Mouse (Mus musculus): Measurements from ENCODE around the gene Capn11. TPM values are rescaled to one million over a fixed set of nuclear protein-coding genes. Genes with fewer than 3 reads are reported as not detected.

Capn11 gene
- polyA plus RNA-seq, 1 experiment from 2014 or later: not detected

DNA sequence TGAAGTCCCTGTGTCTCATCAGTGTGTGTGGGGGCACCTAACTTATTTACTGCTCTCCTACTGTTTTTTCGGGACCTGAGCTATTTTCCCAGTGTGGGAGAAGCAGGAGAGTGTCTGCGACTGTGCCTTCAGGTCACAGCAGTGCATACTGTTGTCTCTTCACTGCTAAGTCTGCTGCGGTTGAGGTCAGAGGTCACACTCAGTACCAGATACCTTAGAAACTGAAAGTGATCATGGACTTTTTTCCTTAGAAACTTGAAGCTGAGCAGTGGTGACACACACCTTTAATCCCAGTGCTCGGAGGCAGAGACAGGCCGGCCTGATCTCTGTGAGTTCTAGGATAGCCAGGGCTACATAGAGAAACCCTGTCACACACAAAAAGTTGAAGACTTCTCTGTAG lies 33.0 kb upstream of the Capn11 start:
- ATAC-seq (ENCODE audit: insufficient read depth) (no peak), DNase-seq (no peak)
- 68% methylated on average over 5 of the region's 5 CpGs for WGBS

DNA sequence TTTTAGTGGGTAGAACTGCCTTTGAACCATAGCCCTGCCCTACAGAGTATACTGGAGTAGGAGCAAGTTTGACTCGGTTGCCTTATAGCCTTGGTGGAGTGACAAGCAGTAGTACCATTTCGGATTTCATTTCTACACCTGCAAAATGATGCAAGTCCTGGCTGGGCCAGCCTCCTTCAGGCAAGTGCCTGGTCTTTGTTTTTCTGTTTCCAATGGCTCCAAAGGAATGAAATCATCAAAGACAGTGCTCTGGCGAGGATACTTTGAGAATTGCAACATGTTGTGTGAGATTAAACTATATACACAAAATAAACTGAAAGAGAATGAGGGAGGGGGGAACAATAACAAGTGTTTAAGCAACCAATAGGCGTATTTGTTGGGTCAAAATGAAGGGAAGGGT lies 30.9 kb upstream of the Capn11 start:
- Histone ChIP-seq H3K36me3 (ENCODE audit: insufficient read depth) (no peaks in the 10 kb centered on the region), H3K27me3 (ENCODE audit: insufficient read depth, low read length) (no peaks in the 10 kb centered on the region), H3K9me3 (ENCODE audit: low read depth, low read length) (no peaks in the 10 kb centered on the region), H3K4me2 (no peak overlapping the region), H3K27ac (ENCODE audit: low read depth) (no peak overlapping the region), H3K9ac (no peak overlapping the region), H3K4me3 (ENCODE audit: low read depth, low read length) (no peak overlapping the region), H3K4me1 (ENCODE audit: insufficient read depth) (peaks cover 22% of the 10 kb centered on the region)
- DNase-seq (no peak), ATAC-seq (ENCODE audit: insufficient read depth) (no peak)
- TF ChIP-seq CTCF (IDR thresholded peaks at IDR 0.05; ENCODE audit: low read depth): no peak
- 79% methylated on average over 4 of the region's 4 CpGs for WGBS

More for the DNA sequence above, 33.0 kb upstream of the Capn11 start:
- peaks cover 20% of the 10 kb centered on the region for H3K4me1 ChIP-seq (ENCODE audit: insufficient read depth)
- TF ChIP-seq CTCF (IDR thresholded peaks at IDR 0.05; ENCODE audit: low read depth): no peak
- H3K27me3 ChIP-seq (ENCODE audit: insufficient read depth, low read length): no peaks in the 10 kb centered on the region
- H3K4me3 ChIP-seq (ENCODE audit: low read depth, low read length): no peak overlapping the region
- H3K9ac ChIP-seq: no peak overlapping the region
- peaks cover 5% of the 10 kb centered on the region; the same call in 1 of the 2 replicates for H3K36me3 ChIP-seq (ENCODE audit: insufficient read depth)
- no peak overlapping the region for H3K4me2 ChIP-seq
- no peak overlapping the region for H3K27ac ChIP-seq (ENCODE audit: low read depth)
- H3K9me3 ChIP-seq (ENCODE audit: low read depth, low read length): no peaks in the 10 kb centered on the region

DNA sequence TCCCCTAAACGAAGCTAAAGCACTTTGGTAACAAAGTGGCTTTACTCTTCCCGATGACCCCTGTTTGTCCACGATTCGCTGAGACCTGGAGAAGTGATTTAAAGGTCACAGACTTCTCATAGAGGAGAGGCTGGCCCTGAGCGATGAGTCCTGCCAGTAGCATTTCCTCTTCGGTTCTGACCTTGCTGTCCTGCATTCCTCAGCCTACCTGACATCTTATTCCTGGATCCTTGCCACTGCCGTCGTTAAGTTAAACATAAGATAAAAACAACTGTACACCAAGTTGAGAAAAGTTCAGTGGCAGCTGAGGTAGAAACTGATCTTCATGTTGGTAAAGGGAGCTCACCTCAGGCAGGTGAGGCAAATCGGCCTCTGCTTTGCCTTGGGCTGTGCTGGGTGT lies 30.0 kb upstream of the Capn11 start:
- H3K27me3 ChIP-seq (ENCODE audit: insufficient read depth, low read length): no peaks in the 10 kb centered on the region
- 64% methylated on average over 9 of the region's 9 CpGs for WGBS
- H3K4me3 ChIP-seq (ENCODE audit: low read depth, low read length): no peak overlapping the region
- H3K4me1 ChIP-seq (ENCODE audit: insufficient read depth): peaks cover 26% of the 10 kb centered on the region
- ATAC-seq (ENCODE audit: insufficient read depth): no peak
- H3K9me3 ChIP-seq (ENCODE audit: low read depth, low read length): no peaks in the 10 kb centered on the region
- H3K36me3 ChIP-seq (ENCODE audit: insufficient read depth): no peaks in the 10 kb centered on the region
- no peak for DNase-seq
- no peak overlapping the region for H3K27ac ChIP-seq (ENCODE audit: low read depth)
- no peak overlapping the region for H3K9ac ChIP-seq
- no peak for TF ChIP-seq CTCF (IDR thresholded peaks at IDR 0.05; ENCODE audit: low read depth)
- no peak overlapping the region for H3K4me2 ChIP-seq

DNA sequence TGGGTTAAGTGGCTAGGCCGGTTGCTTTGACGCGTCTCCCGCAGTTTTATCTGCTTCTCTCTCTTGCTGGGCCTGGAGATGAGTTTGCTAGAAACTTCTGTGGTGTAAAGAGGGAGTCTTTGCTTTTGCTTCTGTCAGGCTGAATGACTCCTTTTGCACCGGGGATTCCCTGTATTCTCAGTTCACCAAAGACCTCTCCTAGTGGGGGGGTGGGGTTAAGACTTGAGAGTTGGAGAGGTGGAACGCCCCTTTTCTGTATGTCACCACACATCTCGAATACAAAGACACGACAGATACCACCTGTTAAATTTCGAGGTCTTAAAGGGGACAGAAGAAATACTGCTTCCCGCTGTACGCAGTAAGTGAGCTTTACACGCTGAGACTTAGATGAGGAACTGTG lies 27.6 kb upstream of the Capn11 start, which contains the start of gene Tmem63b:
TSS of gene Tmem63b (minus strand) at position 190 of the 400 bp plus-strand sequence.
- DNase-seq: peak; percentile 43
- Histone ChIP-seq H3K36me3 (ENCODE audit: insufficient read depth) (no peaks in the 10 kb centered on the region), H3K27me3 (ENCODE audit: insufficient read depth, low read length) (no peaks in the 10 kb centered on the region), H3K9me3 (ENCODE audit: low read depth, low read length) (no peaks in the 10 kb centered on the region), H3K9ac (peak within 1 kb of the TSS; percentile 90), H3K4me1 (ENCODE audit: insufficient read depth) (peaks cover 17% of the 10 kb centered on the region), H3K27ac (ENCODE audit: low read depth) (peak within 1 kb of the TSS; percentile 80), H3K4me3 (ENCODE audit: low read depth, low read length) (peak within 1 kb of the TSS; percentile 91), H3K4me2 (peak within 1 kb of the TSS; percentile 86)
- 0 out of 2 replicates have a peak, but pooled peaks have one; percentile 9 for ATAC-seq (ENCODE audit: insufficient read depth)
- TF ChIP-seq CTCF (IDR thresholded peaks at IDR 0.05; ENCODE audit: low read depth): no peak
- WGBS: 3% methylated on average over 12 of the region's 12 CpGs

DNA sequence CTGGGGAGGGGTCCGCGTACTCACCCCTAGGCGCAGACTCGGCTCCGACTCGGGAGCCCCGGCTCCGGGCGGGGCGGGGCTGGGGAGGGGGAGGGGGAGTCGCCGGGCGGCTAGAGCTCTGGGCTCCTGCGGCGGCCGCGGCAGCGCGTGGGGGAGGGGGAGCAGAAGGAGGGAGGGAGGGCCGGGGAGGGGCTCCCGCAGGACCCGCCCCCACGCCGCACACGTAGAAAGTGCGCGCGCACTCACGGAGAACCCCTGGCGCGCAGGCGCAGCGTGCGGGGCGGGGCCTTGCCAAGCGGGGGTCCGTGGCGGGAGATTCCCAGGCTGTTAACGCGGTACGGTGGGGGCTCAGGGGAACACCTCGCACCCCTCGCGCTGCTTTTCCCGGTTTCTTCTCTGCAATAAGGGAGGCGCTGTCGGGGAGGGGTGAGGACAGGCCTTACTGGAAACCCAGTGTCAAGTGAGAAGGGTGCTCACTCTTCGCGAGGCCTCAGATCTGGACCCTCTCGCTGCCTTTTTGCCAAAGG lies 27.0 kb upstream of the Capn11 start, which contains the start of gene Mrpl14:
TSS of gene Mrpl14 (plus strand) at position 230 of the 527 bp plus-strand sequence.
- no peak for TF ChIP-seq CTCF (IDR thresholded peaks at IDR 0.05; ENCODE audit: low read depth)
- Histone ChIP-seq H3K27ac (ENCODE audit: low read depth) (peak within 1 kb of the TSS; percentile 80), H3K4me1 (ENCODE audit: insufficient read depth) (peaks cover 17% of the 10 kb centered on the region), H3K9ac (peak within 1 kb of the TSS; percentile 90), H3K4me3 (ENCODE audit: low read depth, low read length) (peak within 1 kb of the TSS; percentile 91), H3K27me3 (ENCODE audit: insufficient read depth, low read length) (no peaks in the 10 kb centered on the region), H3K36me3 (ENCODE audit: insufficient read depth) (no peaks in the 10 kb centered on the region), H3K4me2 (peak within 1 kb of the TSS; percentile 86), H3K9me3 (ENCODE audit: low read depth, low read length) (no peaks in the 10 kb centered on the region)
- WGBS: under 1% methylated on average over 41 of the region's 50 CpGs
- DNase-seq (peak; percentile 98), ATAC-seq (ENCODE audit: insufficient read depth) (peak; percentile 90)

DNA sequence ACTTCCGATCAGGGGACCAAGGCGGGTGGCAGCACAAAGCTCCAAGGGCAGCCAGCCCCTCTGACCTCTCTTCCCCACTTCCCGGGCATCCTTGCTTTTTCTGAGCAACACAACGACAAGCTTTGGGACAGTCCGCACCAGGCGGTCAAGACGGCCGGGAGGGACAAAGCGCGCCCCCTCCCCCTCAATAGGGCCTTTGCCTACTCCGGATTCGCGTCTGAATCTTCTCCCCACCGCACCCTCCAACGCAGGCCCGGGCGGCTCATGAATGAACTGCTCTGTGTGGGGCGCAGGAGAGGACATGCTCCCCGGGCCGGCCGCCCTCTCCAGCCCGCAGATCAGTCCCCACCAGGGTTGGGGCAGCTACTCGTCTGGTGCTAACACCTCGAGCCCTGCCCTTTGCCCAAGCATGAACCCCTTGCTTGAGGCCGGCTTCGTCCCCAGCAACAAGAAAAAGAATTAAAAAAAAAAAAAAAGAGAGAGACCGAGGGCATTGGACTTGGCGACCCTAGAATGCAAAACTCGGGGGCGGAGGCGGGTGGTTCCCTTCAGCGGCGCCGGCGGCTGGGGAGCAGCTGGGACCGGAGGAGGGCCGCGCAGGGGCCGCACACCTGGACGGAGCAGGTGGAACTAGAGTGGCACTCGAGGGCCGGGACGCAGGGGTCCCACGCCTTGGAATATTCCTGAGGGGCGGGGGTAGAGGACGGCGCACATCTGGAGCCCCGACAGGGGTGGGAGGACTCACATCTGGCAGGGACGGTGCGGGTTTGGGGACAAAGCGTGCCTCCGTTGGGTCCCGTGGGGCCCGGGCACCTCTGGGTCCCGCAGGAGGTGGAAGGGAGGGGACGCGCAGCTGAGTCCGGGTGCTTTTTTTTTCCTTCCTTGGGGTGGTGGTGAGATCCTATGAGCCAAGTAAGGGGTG lies 26.3 kb upstream of the Capn11 start:
- ATAC-seq (ENCODE audit: insufficient read depth): peak; percentile 56
- H3K4me1 ChIP-seq (ENCODE audit: insufficient read depth): peaks cover 17% of the 10 kb centered on the region
- H3K4me3 ChIP-seq (ENCODE audit: low read depth, low read length): peak overlapping the region; percentile 91
- H3K27ac ChIP-seq (ENCODE audit: low read depth): peak overlapping the region; percentile 80
- peak overlapping the region; percentile 86 for H3K4me2 ChIP-seq
- under 1% methylated on average over 58 of the region's 58 CpGs for WGBS
- peak overlapping the region; percentile 90 for H3K9ac ChIP-seq
- DNase-seq: peak; percentile 68
- H3K9me3 ChIP-seq (ENCODE audit: low read depth, low read length): no peaks in the 10 kb centered on the region
- no peaks in the 10 kb centered on the region for H3K36me3 ChIP-seq (ENCODE audit: insufficient read depth)
- TF ChIP-seq CTCF (IDR thresholded peaks at IDR 0.05; ENCODE audit: low read depth): no peak
- H3K27me3 ChIP-seq (ENCODE audit: insufficient read depth, low read length): no peaks in the 10 kb centered on the region

DNA sequence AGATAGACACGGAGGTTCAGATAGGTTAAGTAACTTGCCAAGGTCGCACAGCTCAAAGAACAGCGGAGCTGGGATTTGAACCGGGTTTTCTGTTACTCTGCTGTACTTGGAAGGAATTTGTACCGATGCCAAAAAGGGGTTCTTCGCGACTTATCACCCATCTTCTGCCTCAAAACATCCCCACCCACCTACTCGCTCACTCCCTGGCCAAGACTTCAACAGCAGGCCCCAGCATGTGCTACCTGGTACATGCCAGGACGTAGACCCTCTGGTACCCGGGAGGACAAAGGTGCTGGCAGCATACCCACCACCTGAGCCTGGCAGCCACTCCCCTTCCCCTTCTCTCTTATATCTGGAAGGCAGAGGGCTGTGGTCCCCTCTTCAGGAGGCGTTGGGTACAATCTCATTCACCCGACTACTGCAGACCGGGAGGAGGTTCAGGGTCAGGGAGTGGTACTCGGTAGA lies 25.6 kb upstream of the Capn11 start:
- H3K9me3 ChIP-seq (ENCODE audit: low read depth, low read length): no peaks in the 10 kb centered on the region
- H3K4me2 ChIP-seq: peak overlapping the region; percentile 86
- H3K9ac ChIP-seq: peak overlapping the region; percentile 90
- 0 out of 2 replicates have a peak, but pooled peaks cover under 1% of the 10 kb centered on the region for H3K36me3 ChIP-seq (ENCODE audit: insufficient read depth)
- H3K27me3 ChIP-seq (ENCODE audit: insufficient read depth, low read length): no peaks in the 10 kb centered on the region
- H3K27ac ChIP-seq (ENCODE audit: low read depth): peak overlapping the region; percentile 80; the same call in 1 of the 2 replicates
- 24% methylated on average over 14 of the region's 14 CpGs for WGBS
- DNase-seq (peak; percentile 31), ATAC-seq (ENCODE audit: insufficient read depth) (peak; percentile 19; the same call in 1 of the 2 replicates)
- TF ChIP-seq CTCF (IDR thresholded peaks at IDR 0.05; ENCODE audit: low read depth): no peak
- H3K4me1 ChIP-seq (ENCODE audit: insufficient read depth): peaks cover 17% of the 10 kb centered on the region
- H3K4me3 ChIP-seq (ENCODE audit: low read depth, low read length): peak overlapping the region; percentile 91
